Mouse (Mus musculus) megakaryocyte, embryonic 14.5 days (primary cell): ENCODE results near the gene Rnaseh2c.

Experiments used
- FLI1 ChIP-seq: IDR thresholded peaks from 2 replicates; pipeline ENCODE4 v1.6.1; 2012; ENCODE audit warnings: low read length, inconsistent platforms, mixed read lengths
- GATA1 ChIP-seq: IDR thresholded peaks from 3 replicates; pipeline ENCODE4 v1.6.1; 2012; ENCODE audit warnings: mixed read lengths, low read length, inconsistent platforms, borderline replicate concordance

DNA sequence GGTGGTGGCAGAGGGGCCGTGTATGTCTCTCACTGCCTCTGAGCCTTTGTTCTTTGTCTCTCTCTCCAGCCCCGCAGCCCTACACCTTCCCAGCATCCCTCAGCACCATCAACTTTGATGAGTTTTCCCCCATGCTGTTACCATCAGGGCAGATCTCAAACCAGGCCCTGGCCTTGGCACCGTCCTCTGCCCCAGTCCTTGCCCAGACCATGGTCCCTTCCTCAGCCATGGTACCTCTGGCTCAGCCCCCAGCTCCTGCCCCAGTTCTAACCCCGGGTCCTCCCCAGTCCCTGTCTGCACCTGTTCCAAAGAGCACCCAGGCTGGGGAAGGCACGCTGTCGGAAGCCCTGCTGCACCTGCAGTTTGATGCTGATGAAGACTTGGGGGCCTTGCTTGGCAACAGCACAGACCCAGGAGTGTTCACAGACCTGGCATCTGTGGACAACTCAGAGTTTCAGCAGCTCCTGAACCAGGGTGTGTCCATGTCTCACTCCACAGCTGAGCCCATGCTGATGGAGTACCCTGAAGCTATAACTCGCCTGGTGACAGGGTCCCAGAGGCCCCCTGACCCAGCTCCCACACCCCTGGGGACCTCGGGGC is 45.2 kb downstream of the Rnaseh2c start:
- TF ChIP-seq GATA1 (no peak), FLI1 (no peak)
